35 mouse cellular contexts compared by ENCODE assay signal in genomic region chr2:101888886-101889285, GRCm38 (mm10).
"Had no signal": no experiment of that assay in that cellular context is flagged by ENCODE, and none has a peak within 500 bp of the region (broad histone marks: within the 10 kb centered on the region; RNA-seq: fewer than 3 reads in every experiment).

No protein-coding gene starts in this region.

- H3K9me3 ChIP-seq: heart, embryonic 10.5 days; heart, embryonic 12.5 days; heart, embryonic 13.5 days; heart, embryonic 15.5 days; hindbrain, embryonic 10.5 days; hindbrain, embryonic 12.5 days; hindbrain, embryonic 13.5 days; hindbrain, embryonic 15.5 days; intestine, embryonic 15.5 days; kidney, embryonic 15.5 days had no signal

- DNase-seq: heart, postnatal 10 days; heart, postnatal 14 days; heart, postnatal 36 days; heart, postnatal 4 days; kidney, adult 11 months; kidney, adult 18-20 months; kidney, adult 2 months; kidney, adult 8-10 months; kidney, adult 9 months; kidney, postnatal 10 days; kidney, postnatal 14 days; kidney, postnatal 25 days; kidney, postnatal 36 days; kidney, postnatal 4 days; layer of hippocampus, adult 9-11 months; layer of hippocampus, postnatal 36 days had no signal

- H3K4me2 ChIP-seq: heart, embryonic 11.5 days; heart, embryonic 12.5 days; heart, embryonic 13.5 days; heart, embryonic 15.5 days; hindbrain, embryonic 12.5 days; hindbrain, embryonic 13.5 days; hindbrain, embryonic 14.5 days; hindbrain, embryonic 15.5 days; intestine, embryonic 15.5 days; kidney, embryonic 15.5 days had no signal

- H3K27ac ChIP-seq: heart, embryonic 10.5 days; heart, embryonic 13.5 days; heart, embryonic 15.5 days; hindbrain, embryonic 10.5 days; hindbrain, embryonic 12.5 days; hindbrain, embryonic 13.5 days; hindbrain, embryonic 14.5 days; hindbrain, embryonic 15.5 days; hindbrain, postnatal 0 days; intestine, embryonic 15.5 days; kidney, embryonic 15.5 days; kidney, postnatal 0 days; layer of hippocampus, adult 2 months had no signal

- ATAC-seq: hindbrain, embryonic 16.5 days; hindbrain, postnatal 0 days; inflammation-experienced regulatory T-cells, adult 6 months; intestine, embryonic 15.5 days; intestine, embryonic 16.5 days; intestine, postnatal 0 days had no signal

- H3K27me3 ChIP-seq: heart, embryonic 12.5 days; heart, embryonic 13.5 days; heart, embryonic 15.5 days; hindbrain, embryonic 12.5 days; hindbrain, embryonic 13.5 days; hindbrain, embryonic 15.5 days; intestine, embryonic 15.5 days; kidney, embryonic 15.5 days had no signal

- H3K9ac ChIP-seq: heart, embryonic 12.5 days; heart, embryonic 13.5 days; heart, embryonic 15.5 days; hindbrain, embryonic 12.5 days; hindbrain, embryonic 13.5 days; hindbrain, embryonic 14.5 days; hindbrain, embryonic 15.5 days; intestine, embryonic 15.5 days; kidney, embryonic 15.5 days had no signal

- H3K4me3 ChIP-seq: heart, embryonic 10.5 days; heart, embryonic 12.5 days; heart, embryonic 13.5 days; heart, embryonic 15.5 days; hindbrain, embryonic 10.5 days; hindbrain, embryonic 12.5 days; hindbrain, embryonic 13.5 days; hindbrain, embryonic 15.5 days; intestine, embryonic 15.5 days; kidney, embryonic 15.5 days; layer of hippocampus, adult 2 months had no signal

- H3K36me3 ChIP-seq: heart, embryonic 10.5 days; heart, embryonic 15.5 days; hindbrain, embryonic 10.5 days; hindbrain, embryonic 12.5 days; hindbrain, embryonic 13.5 days; hindbrain, embryonic 15.5 days; intestine, embryonic 15.5 days; kidney, embryonic 15.5 days had no signal
